Mouse (Mus musculus) embryonic facial prominence, embryonic 15.5 days (tissue): ENCODE data around the gene Sys1. TPM values are rescaled to one million over a fixed set of nuclear protein-coding genes. Genes with fewer than 3 reads are reported as not detected.

Experiments
- ATAC-seq: fragments of 200-750 bp; cut with Nextera tagmentation; 2 replicates; pipeline ENCODE4 v1.8.0; 2017; ENCODE audit warnings: low read depth, moderate TSS enrichment; ENCODE audit not compliant: insufficient number of reproducible peaks, low FRiP score, low TSS enrichment
- H3K27ac ChIP-seq: fragments of 300-500 bp; sonication (generic); replicated peaks from 2 replicates; pipeline ENCODE4 v1.5.1; 2015; ENCODE audit warnings: mild to moderate bottlenecking, inconsistent platforms
- H3K27me3 ChIP-seq: fragments of 300-500 bp; sonication (generic); 2 replicates; pipeline ENCODE4 v1.6.1; 2015; ENCODE audit warnings: inconsistent platforms
- H3K36me3 ChIP-seq: fragments of 300-500 bp; sonication (generic); 2 replicates; pipeline ENCODE4 v1.6.1; 2015; ENCODE audit warnings: mild to moderate bottlenecking, inconsistent platforms
- H3K4me1 ChIP-seq: fragments of 300-500 bp; sonication (generic); 2 replicates; pipeline ENCODE4 v1.6.1; 2015; ENCODE audit warnings: inconsistent platforms
- H3K4me2 ChIP-seq: fragments of 300-500 bp; sonication (generic); replicated peaks from 2 replicates; pipeline ENCODE4 v1.6.1; 2015; ENCODE audit warnings: mild to moderate bottlenecking, inconsistent platforms
- H3K4me3 ChIP-seq: fragments of 300-500 bp; sonication (generic); replicated peaks from 2 replicates; pipeline ENCODE4 v1.5.1; 2015; ENCODE audit warnings: mild to moderate bottlenecking, inconsistent platforms
- H3K9ac ChIP-seq: fragments of 300-500 bp; sonication (generic); 2 replicates; pipeline ENCODE4 v1.6.1; 2015; ENCODE audit warnings: inconsistent platforms
- H3K9me3 ChIP-seq: fragments of 300-500 bp; sonication (generic); replicated peaks from 2 replicates; pipeline ENCODE4 v1.6.1; 2016; ENCODE audit warnings: inconsistent platforms
- WGBS: fragments of 180-500 bp; shearing (Covaris S2); methylation state at CpG from one replicate; pipeline ENCODE4 v1.1.7; 2015; 5-methylcytosine and 5-hydroxymethylcytosine counted together
- polyA plus RNA-seq: library from polyadenylated mRNA; unstranded; fragments of >200 nt; fragmentation: Nextera tagmentation; extraction: Ambion mirVana; gene quantifications from 2 replicates; pipeline ENCODE4 v1.2.1, GENCODE M21; 2015

Gene Sys1
- polyA plus RNA-seq, 1 experiment from 2014 or later: 66.3 TPM

- WGBS: 43% methylated on average over 11 of the region's 11 CpGs
- Histone ChIP-seq H3K36me3 (no peaks in the 10 kb centered on the region), H3K4me2 (no peak overlapping the region)
These were observed 61.8 kb downstream of the Sys1 start for GRCm38 (mm10) chr2:164518266-164519170.

GRCm38 (mm10) chr2:164519171-164519526 lies 62.4 kb downstream of the Sys1 start:
- H3K27ac ChIP-seq: no peak overlapping the region
- ATAC-seq: no peak
- H3K4me2 ChIP-seq: no peak overlapping the region

More at GRCm38 (mm10) chr2:164518266-164519170, 61.8 kb downstream of the Sys1 start:
- ATAC-seq: no peak
- no peak overlapping the region for H3K27ac ChIP-seq
- H3K27me3 ChIP-seq: no peaks in the 10 kb centered on the region
- no peak overlapping the region for H3K4me3 ChIP-seq
- no peak overlapping the region for H3K9ac ChIP-seq
- H3K9me3 ChIP-seq: 0 out of 2 replicates have a peak, but pooled peaks cover 4% of the 10 kb centered on the region
- H3K4me1 ChIP-seq: peaks cover 19% of the 10 kb centered on the region

GRCm38 (mm10) chr2:164520782-164521181 lies 64.0 kb downstream of the Sys1 start:
- ATAC-seq: no peak
- H3K4me2 ChIP-seq: no peak overlapping the region
- H3K27me3 ChIP-seq: no peaks in the 10 kb centered on the region
- H3K9me3 ChIP-seq: 0 out of 2 replicates have a peak, but pooled peaks cover 4% of the 10 kb centered on the region
- H3K4me3 ChIP-seq: no peak overlapping the region
- WGBS: 18% methylated on average over 3 of the region's 3 CpGs
- no peak overlapping the region for H3K27ac ChIP-seq
- H3K4me1 ChIP-seq: peaks cover 19% of the 10 kb centered on the region
- H3K36me3 ChIP-seq: no peaks in the 10 kb centered on the region
- H3K9ac ChIP-seq: no peak overlapping the region

More at GRCm38 (mm10) chr2:164519171-164519526, 62.4 kb downstream of the Sys1 start:
- Histone ChIP-seq H3K27me3 (no peaks in the 10 kb centered on the region), H3K36me3 (no peaks in the 10 kb centered on the region), H3K9ac (no peak overlapping the region), H3K4me1 (peaks cover 19% of the 10 kb centered on the region), H3K4me3 (no peak overlapping the region), H3K9me3 (0 out of 2 replicates have a peak, but pooled peaks cover 4% of the 10 kb centered on the region)
- 69% methylated on average over 6 of the region's 6 CpGs for WGBS

GRCm38 (mm10) chr2:164521841-164522240 lies 65.1 kb downstream of the Sys1 start:
- no peak overlapping the region for H3K9ac ChIP-seq
- H3K4me3 ChIP-seq: peak overlapping the region; percentile 11; the same call in 1 of the 2 replicates
- no peaks in the 10 kb centered on the region for H3K27me3 ChIP-seq
- H3K9me3 ChIP-seq: 0 out of 2 replicates have a peak, but pooled peaks cover 4% of the 10 kb centered on the region
- 6% methylated on average over 11 of the region's 11 CpGs for WGBS
- ATAC-seq: peak; percentile 84
- peaks cover 19% of the 10 kb centered on the region for H3K4me1 ChIP-seq
- peak overlapping the region; percentile 35 for H3K4me2 ChIP-seq
- H3K36me3 ChIP-seq: no peaks in the 10 kb centered on the region
- peak overlapping the region; percentile 71 for H3K27ac ChIP-seq

- H3K27ac ChIP-seq: peak overlapping the region; percentile 71
- peak overlapping the region; percentile 11; the same call in 1 of the 2 replicates for H3K4me3 ChIP-seq
- H3K9ac ChIP-seq: no peak overlapping the region
- peak; percentile 75 for ATAC-seq
- peak overlapping the region; percentile 35 for H3K4me2 ChIP-seq
- no peaks in the 10 kb centered on the region for H3K27me3 ChIP-seq
- H3K36me3 ChIP-seq: no peaks in the 10 kb centered on the region
- WGBS: 7% methylated on average over 8 of the region's 8 CpGs
- peaks cover 19% of the 10 kb centered on the region for H3K4me1 ChIP-seq
- H3K9me3 ChIP-seq: 0 out of 2 replicates have a peak, but pooled peaks cover 4% of the 10 kb centered on the region
These were observed 65.5 kb downstream of the Sys1 start for GRCm38 (mm10) chr2:164522280-164522679.

GRCm38 (mm10) chr2:164523301-164523773 lies 66.6 kb downstream of the Sys1 start:
- no peak overlapping the region; the same call in 1 of the 2 replicates for H3K4me3 ChIP-seq
- H3K27me3 ChIP-seq: no peaks in the 10 kb centered on the region
- 0 out of 2 replicates have a peak overlapping the region, but pooled peaks have one; percentile 71 for H3K27ac ChIP-seq
- WGBS: 78% methylated on average over 10 of the region's 10 CpGs
- no peak for ATAC-seq
- no peaks in the 10 kb centered on the region for H3K36me3 ChIP-seq
- no peak overlapping the region for H3K4me2 ChIP-seq
- H3K9me3 ChIP-seq: 0 out of 2 replicates have a peak, but pooled peaks cover 4% of the 10 kb centered on the region
- no peak overlapping the region for H3K9ac ChIP-seq
- peaks cover 19% of the 10 kb centered on the region for H3K4me1 ChIP-seq

GRCm38 (mm10) chr2:164528557-164528956 lies 71.8 kb downstream of the Sys1 start:
- H3K4me2 ChIP-seq: no peak overlapping the region
- H3K4me3 ChIP-seq: no peak overlapping the region
- no peaks in the 10 kb centered on the region for H3K27me3 ChIP-seq
- no peaks in the 10 kb centered on the region; the same call in 1 of the 2 replicates for H3K4me1 ChIP-seq
- WGBS: 54% methylated on average over 5 of the region's 5 CpGs
- ATAC-seq: no peak
- H3K9ac ChIP-seq: no peak overlapping the region
- H3K36me3 ChIP-seq: no peaks in the 10 kb centered on the region
- H3K27ac ChIP-seq: no peak overlapping the region
- H3K9me3 ChIP-seq: no peaks in the 10 kb centered on the region

Other genes starting within 250 kb of the Sys1 start
- gene Wfdc15b, start 235.3 kb upstream of the Sys1 start, polyA plus RNA-seq: not detected in 2 replicates
- not detected in 2 replicates for gene Svs2, start 218.5 kb upstream of the Sys1 start, polyA plus RNA-seq
- not detected in 2 replicates for gene Svs3b, start 200.3 kb upstream of the Sys1 start, polyA plus RNA-seq
- not detected in 2 replicates for gene Svs4, start 178.5 kb upstream of the Sys1 start, polyA plus RNA-seq
- not detected in 2 replicates for gene Svs3a, start 167.7 kb upstream of the Sys1 start, polyA plus RNA-seq
- gene Svs6, start 140.2 kb upstream of the Sys1 start, polyA plus RNA-seq: not detected in 2 replicates
- not detected in 2 replicates for gene Svs5, start 124.2 kb upstream of the Sys1 start, polyA plus RNA-seq
- gene Slpi, start 67.9 kb upstream of the Sys1 start, polyA plus RNA-seq: 9.9 and 14.5 TPM in 2 replicates
- gene Rbpjl, start 53.8 kb upstream of the Sys1 start, polyA plus RNA-seq: 0.50 and 0.98 TPM in 2 replicates
- 33.4 and 58.2 TPM in 2 replicates for gene Matn4, start 51.8 kb upstream of the Sys1 start, polyA plus RNA-seq
- 113 and 114 TPM in 2 replicates for gene Sdc4, start 13.1 kb upstream of the Sys1 start, polyA plus RNA-seq
- gene Gm20458, start 4.0 kb downstream of the Sys1 start, polyA plus RNA-seq: 12.2 and 12.5 TPM in 2 replicates
- gene Trp53tg5, start 16.8 kb downstream of the Sys1 start, polyA plus RNA-seq: not detected in 2 replicates
- 8.4 and 10.3 TPM in 2 replicates for gene Dbndd2, start 29.1 kb downstream of the Sys1 start, polyA plus RNA-seq
- 63.0 and 70.5 TPM in 2 replicates for gene Pigt, start 40.6 kb downstream of the Sys1 start, polyA plus RNA-seq
- 47.5 and 73.4 TPM in 2 replicates for gene Wfdc2, start 105.4 kb downstream of the Sys1 start, polyA plus RNA-seq
- gene Spint3, start 116.5 kb downstream of the Sys1 start, polyA plus RNA-seq: not detected in 2 replicates
- gene Wfdc6a, start 128.5 kb downstream of the Sys1 start, polyA plus RNA-seq: 0.22 and 0.27 TPM in 2 replicates
- gene Eppin, start 136.6 kb downstream of the Sys1 start, polyA plus RNA-seq: not detected in 2 replicates
- not detected in 2 replicates for gene Wfdc6b, start 156.6 kb downstream of the Sys1 start, polyA plus RNA-seq
- not detected in 2 replicates for gene Wfdc8, start 156.7 kb downstream of the Sys1 start, polyA plus RNA-seq
- not detected in 2 replicates for gene Wfdc16, start 181.8 kb downstream of the Sys1 start, polyA plus RNA-seq
- gene Wfdc10, start 199.1 kb downstream of the Sys1 start, polyA plus RNA-seq: 1.5 and 2.8 TPM in 2 replicates
- gene Wfdc9, start 199.6 kb downstream of the Sys1 start, polyA plus RNA-seq: not detected in 2 replicates
- not detected in 2 replicates for gene Wfdc11, start 217.1 kb downstream of the Sys1 start, polyA plus RNA-seq
- gene Wfdc13, start 228.1 kb downstream of the Sys1 start, polyA plus RNA-seq: 0.16 and 0.71 TPM in 2 replicates
- not detected in 2 replicates for gene Spint4, start 241.5 kb downstream of the Sys1 start, polyA plus RNA-seq